Mouse (Mus musculus): ENCODE measurements at regions not wholly inside any gene's neighbourhood (a gene's known extent, or its start where the extent isn't known, plus 50 kb on each side); places are given as distances from the start of the nearest gene placed in this dataset.

DNA sequence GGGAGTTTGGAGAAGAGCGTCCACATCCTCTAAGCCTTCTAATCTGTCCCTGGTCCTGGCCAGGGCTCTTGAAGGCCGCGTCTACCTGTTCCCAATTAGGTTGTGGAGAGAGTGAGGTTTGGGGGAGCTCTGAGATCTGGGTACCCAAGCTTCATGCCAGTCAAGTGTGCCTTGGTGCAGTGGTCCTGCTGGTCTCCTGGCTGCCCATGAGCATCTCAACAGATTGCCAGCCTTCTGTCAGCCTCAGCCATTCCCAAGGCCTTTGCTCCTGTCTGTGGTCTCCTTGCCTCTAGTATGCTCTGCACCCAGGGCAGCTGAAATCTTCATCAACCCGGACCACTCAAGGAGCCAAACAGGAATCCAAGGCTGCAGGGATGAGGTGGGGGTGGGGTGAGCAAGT is 73.2 kb upstream of the 1600014C23Rik start:
- Histone ChIP-seq H3K9me3 (replicated peaks) (no peaks in the 10 kb centered on the region), H3K27ac (ENCODE audit: poor library complexity, severe bottlenecking) (no peak overlapping the region), H3K4me1 (replicated peaks) (peaks cover 45% of the 10 kb centered on the region), H3K4me3 (no peak overlapping the region), H3K4me2 (no peak overlapping the region; the same call in 1 of the 2 replicates), H3K27me3 (replicated peaks) (peaks cover 75% of the 10 kb centered on the region), H3K36me3 (no peaks in the 10 kb centered on the region), H3K9ac (no peak overlapping the region)
- WGBS, result 57% methylated on average over 4 of the region's 4 CpGs
- ATAC-seq (ENCODE audit: insufficient number of reproducible peaks, low FRiP score), result no peak

GRCm38 (mm10) chr17:45806430-45806829 is 72.8 kb upstream of the 1600014C23Rik start:
- Histone ChIP-seq H3K9me3 (replicated peaks) (no peaks in the 10 kb centered on the region), H3K4me1 (replicated peaks) (peaks cover 46% of the 10 kb centered on the region), H3K4me2 (no peak overlapping the region), H3K27ac (ENCODE audit: poor library complexity, severe bottlenecking) (no peak overlapping the region), H3K27me3 (replicated peaks) (peaks cover 71% of the 10 kb centered on the region), H3K36me3 (no peaks in the 10 kb centered on the region), H3K4me3 (no peak overlapping the region), H3K9ac (no peak overlapping the region)
- ATAC-seq (ENCODE audit: insufficient number of reproducible peaks, low FRiP score), result no peak
- WGBS, result 48% methylated on average over 5 of the region's 5 CpGs

GRCm38 (mm10) chr17:45805471-45806082 is 71.9 kb upstream of the 1600014C23Rik start:
- Histone ChIP-seq H3K9ac (no peak overlapping the region), H3K36me3 (no peaks in the 10 kb centered on the region), H3K9me3 (replicated peaks) (no peaks in the 10 kb centered on the region; the same call in 1 of the 2 replicates), H3K4me1 (replicated peaks) (peaks cover 46% of the 10 kb centered on the region), H3K27ac (ENCODE audit: poor library complexity, severe bottlenecking) (no peak overlapping the region), H3K4me3 (no peak overlapping the region), H3K4me2 (peak overlapping the region; percentile 31), H3K27me3 (replicated peaks) (peaks cover 71% of the 10 kb centered on the region)
- 8% methylated on average over 35 of the region's 35 CpGs for WGBS
- no peak for ATAC-seq (ENCODE audit: insufficient number of reproducible peaks, low FRiP score)

- ATAC-seq (ENCODE audit: insufficient number of reproducible peaks, low FRiP score), result no peak
- WGBS, result 90% methylated on average over 8 of the region's 8 CpGs
- Histone ChIP-seq H3K27ac (ENCODE audit: poor library complexity, severe bottlenecking) (no peak overlapping the region), H3K27me3 (replicated peaks) (peaks cover 80% of the 10 kb centered on the region), H3K4me2 (no peak overlapping the region), H3K9me3 (replicated peaks) (peaks cover 6% of the 10 kb centered on the region), H3K4me3 (no peak overlapping the region), H3K4me1 (replicated peaks) (peaks cover 46% of the 10 kb centered on the region), H3K36me3 (no peaks in the 10 kb centered on the region), H3K9ac (no peak overlapping the region)
Measured at GRCm38 (mm10) chr17:45803331-45803730, 69.7 kb upstream of the 1600014C23Rik start.

DNA sequence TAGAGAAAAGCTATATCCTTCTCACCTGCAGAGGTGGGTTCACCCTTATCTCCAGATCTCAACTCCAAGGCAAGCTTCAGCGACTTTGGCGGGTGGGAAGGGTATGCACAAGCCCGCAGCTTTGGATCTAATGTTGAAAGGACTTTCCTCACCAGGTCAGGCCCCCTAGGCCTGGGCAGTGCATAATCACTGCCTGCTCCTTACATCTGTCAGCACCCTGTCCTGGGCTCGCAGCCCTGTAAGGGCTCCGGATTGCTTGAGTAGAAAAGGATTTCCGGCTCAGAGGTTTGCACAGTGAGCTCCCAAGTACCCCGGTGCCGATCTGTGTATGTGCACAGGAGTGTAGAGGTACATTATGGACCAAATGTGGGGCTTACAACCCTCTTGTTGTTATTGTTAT is 68.8 kb upstream of the 1600014C23Rik start:
- Histone ChIP-seq H3K27me3 (replicated peaks) (peaks cover 81% of the 10 kb centered on the region), H3K4me2 (no peak overlapping the region; the same call in 1 of the 2 replicates), H3K9ac (no peak overlapping the region), H3K27ac (ENCODE audit: poor library complexity, severe bottlenecking) (no peak overlapping the region), H3K4me1 (replicated peaks) (peaks cover 43% of the 10 kb centered on the region), H3K36me3 (no peaks in the 10 kb centered on the region), H3K9me3 (replicated peaks) (peaks cover 6% of the 10 kb centered on the region), H3K4me3 (no peak overlapping the region)
- 17% methylated on average over 8 of the region's 8 CpGs for WGBS
- peak; percentile 62; the same call in 1 of the 2 replicates for ATAC-seq (ENCODE audit: insufficient number of reproducible peaks, low FRiP score)

GRCm38 (mm10) chr17:45799725-45800124 is 66.1 kb upstream of the 1600014C23Rik start:
- H3K36me3 ChIP-seq, result no peaks in the 10 kb centered on the region
- H3K27me3 ChIP-seq (replicated peaks), result peaks cover 78% of the 10 kb centered on the region
- H3K4me1 ChIP-seq (replicated peaks), result peaks cover 26% of the 10 kb centered on the region
- no peak for ATAC-seq (ENCODE audit: insufficient number of reproducible peaks, low FRiP score)
- H3K4me2 ChIP-seq, result no peak overlapping the region
- no peak overlapping the region for H3K27ac ChIP-seq (ENCODE audit: poor library complexity, severe bottlenecking)
- H3K4me3 ChIP-seq, result no peak overlapping the region
- WGBS, result 87% methylated on average over 1 of the region's 1 CpGs
- H3K9me3 ChIP-seq (replicated peaks), result peaks cover 9% of the 10 kb centered on the region
- H3K9ac ChIP-seq, result no peak overlapping the region

DNA sequence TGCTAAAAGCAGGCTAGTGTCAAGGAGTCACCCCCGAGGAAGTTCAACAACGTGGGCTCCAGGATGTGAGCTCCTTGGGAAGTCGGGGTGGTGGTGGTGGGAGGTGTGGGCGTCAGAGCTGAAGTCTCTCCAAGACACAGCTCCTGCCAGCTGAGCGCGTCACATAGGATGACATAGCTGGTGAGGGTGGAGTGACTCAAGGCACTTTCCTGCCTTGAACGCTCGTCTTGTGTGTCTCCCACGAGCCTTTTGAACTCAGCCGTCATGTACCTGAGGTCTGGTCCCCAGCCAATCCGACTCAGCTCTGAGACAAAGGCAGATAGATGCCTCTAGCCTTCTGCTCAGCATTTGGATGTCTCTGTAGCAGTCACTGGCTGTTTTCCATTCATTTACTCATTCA is 65.4 kb upstream of the 1600014C23Rik start:
- Histone ChIP-seq H3K4me1 (replicated peaks) (peaks cover 21% of the 10 kb centered on the region), H3K9ac (no peak overlapping the region), H3K9me3 (replicated peaks) (peaks cover 9% of the 10 kb centered on the region), H3K27ac (ENCODE audit: poor library complexity, severe bottlenecking) (no peak overlapping the region), H3K27me3 (replicated peaks) (peaks cover 70% of the 10 kb centered on the region), H3K4me3 (no peak overlapping the region), H3K36me3 (no peaks in the 10 kb centered on the region), H3K4me2 (no peak overlapping the region)
- no peak for ATAC-seq (ENCODE audit: insufficient number of reproducible peaks, low FRiP score)
- WGBS, result 60% methylated on average over 11 of the region's 11 CpGs

- WGBS, result 62% methylated on average over 8 of the region's 8 CpGs
- Histone ChIP-seq H3K27ac (ENCODE audit: poor library complexity, severe bottlenecking) (no peak overlapping the region), H3K9me3 (replicated peaks) (peaks cover 9% of the 10 kb centered on the region), H3K4me2 (no peak overlapping the region), H3K4me1 (replicated peaks) (peaks cover 15% of the 10 kb centered on the region), H3K4me3 (no peak overlapping the region), H3K9ac (no peak overlapping the region), H3K36me3 (no peaks in the 10 kb centered on the region), H3K27me3 (replicated peaks) (peaks cover 65% of the 10 kb centered on the region)
- no peak for ATAC-seq (ENCODE audit: insufficient number of reproducible peaks, low FRiP score)
Measured at GRCm38 (mm10) chr17:45798456-45798855, 64.8 kb upstream of the 1600014C23Rik start.

- WGBS, result 64% methylated on average over 6 of the region's 6 CpGs
- peaks cover 67% of the 10 kb centered on the region for H3K27me3 ChIP-seq (replicated peaks)
Measured at GRCm38 (mm10) chr17:45797121-45797520, 63.5 kb upstream of the 1600014C23Rik start.

GRCm38 (mm10) chr17:45794926-45795325 is 61.3 kb upstream of the 1600014C23Rik start:
- peaks cover 62% of the 10 kb centered on the region for H3K27me3 ChIP-seq (replicated peaks)
- no peak overlapping the region for H3K27ac ChIP-seq (ENCODE audit: poor library complexity, severe bottlenecking)
- no peak overlapping the region for H3K4me3 ChIP-seq
- H3K36me3 ChIP-seq, result no peaks in the 10 kb centered on the region
- ATAC-seq (ENCODE audit: insufficient number of reproducible peaks, low FRiP score), result no peak
- 77% methylated on average over 7 of the region's 7 CpGs for WGBS
- no peak overlapping the region for H3K9ac ChIP-seq
- no peak overlapping the region for H3K4me2 ChIP-seq
- H3K9me3 ChIP-seq (replicated peaks), result peaks cover 4% of the 10 kb centered on the region
- no peaks in the 10 kb centered on the region for H3K4me1 ChIP-seq (replicated peaks)

More at GRCm38 (mm10) chr17:45797121-45797520, 63.5 kb upstream of the 1600014C23Rik start:
- ATAC-seq (ENCODE audit: insufficient number of reproducible peaks, low FRiP score), result no peak
- H3K4me2 ChIP-seq, result no peak overlapping the region
- no peak overlapping the region for H3K4me3 ChIP-seq
- H3K27ac ChIP-seq (ENCODE audit: poor library complexity, severe bottlenecking), result no peak overlapping the region
- H3K9ac ChIP-seq, result no peak overlapping the region
- H3K9me3 ChIP-seq (replicated peaks), result peaks cover 9% of the 10 kb centered on the region
- peaks cover 4% of the 10 kb centered on the region for H3K4me1 ChIP-seq (replicated peaks)
- H3K36me3 ChIP-seq, result no peaks in the 10 kb centered on the region

DNA sequence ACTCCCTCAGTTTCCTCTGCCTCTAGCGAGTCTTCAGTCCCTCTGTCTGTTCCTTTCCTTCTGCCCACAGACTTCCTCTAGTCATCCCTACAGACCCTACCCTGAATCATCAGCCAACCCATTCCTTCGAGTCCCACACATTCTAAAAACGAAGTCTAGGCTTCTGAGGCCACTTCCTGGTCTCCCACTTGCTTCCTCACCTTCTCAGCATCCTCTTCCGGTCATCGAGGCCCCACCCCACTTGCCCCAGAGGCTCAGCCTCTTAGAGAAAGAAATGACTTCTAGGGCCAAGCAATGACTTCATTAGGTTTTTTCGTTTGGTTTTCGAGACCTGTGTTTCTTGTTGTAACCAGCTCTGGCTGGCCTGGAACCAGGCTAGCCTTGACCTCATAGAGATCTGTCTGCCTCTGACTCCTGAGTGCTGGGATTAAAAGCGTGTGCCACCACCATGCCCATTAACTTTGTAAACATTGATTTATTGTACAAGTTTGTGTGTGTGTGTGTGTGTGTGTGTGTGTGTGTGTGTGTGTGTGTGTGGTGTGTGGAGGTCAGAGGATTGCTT is 57.4 kb upstream of the 1600014C23Rik start:
- Histone ChIP-seq H3K4me1 (replicated peaks) (no peaks in the 10 kb centered on the region), H3K36me3 (no peaks in the 10 kb centered on the region), H3K9ac (no peak overlapping the region), H3K9me3 (replicated peaks) (peaks cover 4% of the 10 kb centered on the region), H3K27ac (ENCODE audit: poor library complexity, severe bottlenecking) (no peak overlapping the region), H3K4me3 (no peak overlapping the region), H3K27me3 (replicated peaks) (peaks cover 56% of the 10 kb centered on the region), H3K4me2 (no peak overlapping the region)
- no peak for ATAC-seq (ENCODE audit: insufficient number of reproducible peaks, low FRiP score)
- WGBS, result 65% methylated on average over 8 of the region's 8 CpGs

- 44% methylated on average over 6 of the region's 6 CpGs for WGBS
- H3K27me3 ChIP-seq (replicated peaks), result peaks cover 56% of the 10 kb centered on the region
- H3K9me3 ChIP-seq (replicated peaks), result no peaks in the 10 kb centered on the region
- H3K4me2 ChIP-seq, result no peak overlapping the region
- no peak overlapping the region for H3K27ac ChIP-seq (ENCODE audit: poor library complexity, severe bottlenecking)
- no peak overlapping the region; the same call in 1 of the 2 replicates for H3K9ac ChIP-seq
- no peak for ATAC-seq (ENCODE audit: insufficient number of reproducible peaks, low FRiP score)
- no peak overlapping the region for H3K4me3 ChIP-seq
- H3K36me3 ChIP-seq, result no peaks in the 10 kb centered on the region
- H3K4me1 ChIP-seq (replicated peaks), result no peaks in the 10 kb centered on the region
Measured at GRCm38 (mm10) chr17:45789777-45790176, 56.1 kb upstream of the 1600014C23Rik start.
